Mouse (Mus musculus) neural tube, embryonic 12.5 days (tissue): ENCODE results near the gene Ifitm1. TPM values are rescaled to one million over a fixed set of nuclear protein-coding genes. Genes with fewer than 3 reads are reported as not detected.
A peak's percentile ranks its signal among the peaks of the same experiment; 100 is the strongest.

ENCODE experiments used
- ATAC-seq: fragments of 200-750 bp; cut with Nextera tagmentation; 2 replicates; pipeline ENCODE4 v1.8.0; 2017; ENCODE audit warnings: low read depth, mild to moderate bottlenecking, moderate TSS enrichment, moderate library complexity; ENCODE audit not compliant: low FRiP score
- H3K27ac ChIP-seq: fragments of 300-500 bp; sonication (generic); 2 replicates; pipeline ENCODE4 v1.5.1; 2016
- H3K27me3 ChIP-seq: fragments of 300-500 bp; sonication (generic); replicated peaks from 2 replicates; pipeline ENCODE4 v1.6.1; 2016; ENCODE audit warnings: mild to moderate bottlenecking
- H3K36me3 ChIP-seq: fragments of 300-500 bp; sonication (generic); 2 replicates; pipeline ENCODE4 v1.6.1; 2016; ENCODE audit warnings: mild to moderate bottlenecking
- H3K4me1 ChIP-seq: fragments of 300-500 bp; sonication (generic); 2 replicates; pipeline ENCODE4 v1.6.1; 2016
- H3K4me2 ChIP-seq: fragments of 300-500 bp; sonication (generic); replicated peaks from 2 replicates; pipeline ENCODE4 v1.6.1; 2016; ENCODE audit warnings: mild to moderate bottlenecking
- H3K4me3 ChIP-seq: fragments of 300-500 bp; sonication (generic); 2 replicates; pipeline ENCODE4 v1.5.1; 2016
- H3K9ac ChIP-seq: fragments of 300-500 bp; sonication (generic); 2 replicates; pipeline ENCODE4 v1.6.1; 2016; ENCODE audit warnings: mild to moderate bottlenecking
- H3K9me3 ChIP-seq: fragments of 300-500 bp; sonication (generic); 2 replicates; pipeline ENCODE4 v1.6.1; 2016; ENCODE audit warnings: mild to moderate bottlenecking
- WGBS: fragments of 180-500 bp; shearing (Covaris S2); methylation state at CpG from one replicate; pipeline ENCODE4 v1.1.7; 2016; 5-methylcytosine and 5-hydroxymethylcytosine counted together
- polyA plus RNA-seq: library from polyadenylated mRNA; unstranded; fragments of >200 nt; fragmentation: Nextera tagmentation; extraction: Ambion mirVana; gene quantifications from 2 replicates; pipeline ENCODE4 v1.2.1, GENCODE M21; 2016

The Ifitm1 gene
- polyA plus RNA-seq, 1 experiment from 2014 or later = 13.6 TPM

DNA sequence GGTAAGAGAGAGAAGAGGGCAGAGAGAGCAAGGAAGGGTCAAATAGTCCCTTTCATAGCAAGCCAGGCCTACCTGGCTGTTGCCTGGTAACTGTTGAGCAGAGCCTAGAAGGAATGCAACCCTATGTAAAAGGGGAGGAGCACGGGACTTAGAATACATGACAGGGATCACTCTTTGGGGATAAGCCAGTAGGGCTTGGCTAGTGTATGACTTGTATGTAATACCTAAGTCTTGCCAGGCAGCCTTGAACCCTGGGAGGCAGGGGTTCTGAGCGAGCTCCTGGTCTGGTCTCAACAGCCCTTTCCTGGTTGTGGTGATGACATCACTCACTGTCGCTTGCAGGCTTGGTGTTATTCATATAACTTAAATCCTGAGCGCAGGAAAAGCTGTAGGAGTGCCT lies 22.0 kb downstream of the Ifitm1 start:
- 77% methylated on average over 4 of the region's 4 CpGs for WGBS
- Histone ChIP-seq H3K9ac (no peak overlapping the region), H3K36me3 (no peaks in the 10 kb centered on the region), H3K27me3 (no peaks in the 10 kb centered on the region), H3K27ac (no peak overlapping the region), H3K4me3 (no peak overlapping the region), H3K9me3 (no peaks in the 10 kb centered on the region), H3K4me1 (no peaks in the 10 kb centered on the region), H3K4me2 (no peak overlapping the region)
- ATAC-seq = no peak

GRCm38 (mm10) chr7:140990185-140990584 lies 23.2 kb downstream of the Ifitm1 start:
- Histone ChIP-seq H3K36me3 (no peaks in the 10 kb centered on the region), H3K9me3 (no peaks in the 10 kb centered on the region), H3K4me2 (no peak overlapping the region), H3K4me1 (no peaks in the 10 kb centered on the region), H3K27me3 (no peaks in the 10 kb centered on the region), H3K9ac (no peak overlapping the region), H3K27ac (no peak overlapping the region), H3K4me3 (no peak overlapping the region)
- 74% methylated on average over 6 of the region's 6 CpGs for WGBS
- ATAC-seq = no peak

GRCm38 (mm10) chr7:140990622-140991021 lies 23.6 kb downstream of the Ifitm1 start:
- no peak for ATAC-seq
- no peaks in the 10 kb centered on the region for H3K36me3 ChIP-seq
- no peak overlapping the region for H3K4me2 ChIP-seq
- H3K4me3 ChIP-seq = no peak overlapping the region
- WGBS = 68% methylated on average over 5 of the region's 5 CpGs
- H3K4me1 ChIP-seq = no peaks in the 10 kb centered on the region
- H3K27me3 ChIP-seq = no peaks in the 10 kb centered on the region
- no peak overlapping the region for H3K9ac ChIP-seq
- no peaks in the 10 kb centered on the region for H3K9me3 ChIP-seq
- H3K27ac ChIP-seq = no peak overlapping the region

DNA sequence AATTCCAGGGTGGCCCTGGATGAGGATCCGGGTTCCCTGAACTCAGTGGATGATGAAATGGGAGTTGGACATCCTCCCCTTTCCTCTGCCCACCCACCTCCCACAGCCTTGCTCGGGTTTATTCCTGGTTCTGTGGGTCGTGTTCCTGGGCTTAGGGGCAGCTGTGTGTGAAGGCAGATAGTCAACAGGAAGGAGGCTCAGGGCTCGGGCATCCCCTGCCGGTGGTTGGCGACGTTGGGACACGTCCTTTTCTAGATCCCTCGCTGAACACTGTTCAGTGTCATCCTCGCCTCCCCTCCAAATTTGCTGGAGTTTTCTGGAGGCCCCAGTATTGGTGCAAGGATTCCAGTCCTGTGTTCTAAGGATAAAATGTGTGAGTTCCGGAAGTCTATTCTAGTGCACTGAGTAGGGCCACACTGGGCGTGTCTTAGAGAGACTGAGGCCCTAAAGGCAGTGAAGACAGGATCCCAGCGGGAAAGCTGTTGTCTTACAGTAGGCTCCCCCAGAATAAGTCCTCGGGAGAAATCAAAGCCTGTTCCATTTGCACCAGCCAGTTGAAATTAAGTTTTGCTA lies 24.2 kb downstream of the Ifitm1 start:
- no peaks in the 10 kb centered on the region for H3K4me1 ChIP-seq
- no peak overlapping the region for H3K4me3 ChIP-seq
- WGBS = 87% methylated on average over 14 of the region's 14 CpGs
- no peak overlapping the region for H3K4me2 ChIP-seq
- H3K27me3 ChIP-seq = no peaks in the 10 kb centered on the region
- H3K36me3 ChIP-seq = no peaks in the 10 kb centered on the region
- H3K9ac ChIP-seq = no peak overlapping the region
- H3K27ac ChIP-seq = no peak overlapping the region
- ATAC-seq = no peak
- H3K9me3 ChIP-seq = no peaks in the 10 kb centered on the region

DNA sequence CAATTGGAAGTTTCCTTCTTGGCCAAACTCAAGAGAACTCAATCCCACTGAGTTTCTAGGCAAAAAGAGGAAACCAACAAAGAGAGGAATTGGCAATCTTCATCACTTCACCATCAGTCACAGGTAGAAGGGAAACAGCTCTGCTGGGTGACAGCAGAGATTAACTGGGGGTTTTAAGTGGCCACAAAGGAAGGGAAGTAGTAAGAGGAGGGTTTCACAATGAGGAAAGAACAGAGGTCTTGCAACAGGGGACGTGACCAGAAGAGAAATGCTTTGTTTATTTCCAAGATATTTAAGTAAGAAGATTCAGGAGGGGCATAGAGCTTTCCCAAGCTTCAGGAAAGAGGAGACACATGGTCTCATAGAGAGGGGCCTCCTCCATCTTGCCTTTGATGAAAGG lies 30.8 kb downstream of the Ifitm1 start:
- ATAC-seq = no peak
- Histone ChIP-seq H3K9me3 (no peaks in the 10 kb centered on the region), H3K36me3 (no peaks in the 10 kb centered on the region), H3K4me2 (no peak overlapping the region), H3K9ac (no peak overlapping the region), H3K27ac (no peak overlapping the region), H3K4me3 (no peak overlapping the region), H3K4me1 (no peaks in the 10 kb centered on the region), H3K27me3 (no peaks in the 10 kb centered on the region)
- 68% methylated on average over 1 of the region's 1 CpGs for WGBS

DNA sequence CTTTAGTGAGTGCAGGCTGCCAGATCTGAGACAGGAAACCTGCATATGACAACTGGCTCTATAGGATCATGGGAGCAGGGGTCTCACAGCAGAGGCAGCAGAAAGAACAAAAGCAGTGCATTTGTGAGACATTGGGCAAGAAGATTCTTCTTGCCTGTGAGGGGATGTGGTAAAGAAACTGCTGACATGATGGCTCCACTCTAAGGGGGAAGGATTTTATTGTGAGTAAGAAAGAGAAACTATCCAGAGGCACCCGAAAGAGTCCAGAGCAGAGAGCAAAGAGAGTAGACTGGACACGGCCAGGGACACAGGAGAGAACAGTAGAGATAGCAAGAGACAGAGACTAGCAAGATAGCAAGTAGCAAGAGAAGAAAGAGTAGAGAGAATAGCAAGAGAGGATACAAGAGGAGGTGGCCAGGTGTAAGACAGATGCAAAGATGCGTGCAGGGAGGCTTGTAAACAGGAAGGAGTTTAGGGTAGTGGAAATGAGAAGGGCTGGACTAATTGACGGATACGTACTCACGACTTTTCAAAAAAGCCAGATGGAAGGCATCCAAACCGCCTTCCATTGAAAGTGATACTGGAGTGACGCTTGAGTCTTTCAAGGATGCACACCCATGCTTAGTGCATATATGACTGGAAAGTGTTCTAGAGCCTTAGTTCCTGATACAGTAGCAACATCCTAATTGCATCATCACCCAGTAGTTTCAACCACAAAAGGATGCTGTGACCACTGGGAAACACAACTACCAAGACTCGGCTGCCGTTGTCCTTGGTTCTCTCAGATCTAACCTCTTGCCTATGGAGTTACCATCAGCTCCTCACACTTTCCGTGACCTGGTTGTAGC lies 32.1 kb downstream of the Ifitm1 start:
- H3K4me3 ChIP-seq = no peak overlapping the region
- 91% methylated on average over 11 of the region's 11 CpGs for WGBS
- no peaks in the 10 kb centered on the region for H3K27me3 ChIP-seq
- H3K27ac ChIP-seq = no peak overlapping the region
- H3K9ac ChIP-seq = no peak overlapping the region
- ATAC-seq = no peak
- no peaks in the 10 kb centered on the region for H3K4me1 ChIP-seq
- H3K4me2 ChIP-seq = no peak overlapping the region
- no peaks in the 10 kb centered on the region for H3K9me3 ChIP-seq
- H3K36me3 ChIP-seq = no peaks in the 10 kb centered on the region

DNA sequence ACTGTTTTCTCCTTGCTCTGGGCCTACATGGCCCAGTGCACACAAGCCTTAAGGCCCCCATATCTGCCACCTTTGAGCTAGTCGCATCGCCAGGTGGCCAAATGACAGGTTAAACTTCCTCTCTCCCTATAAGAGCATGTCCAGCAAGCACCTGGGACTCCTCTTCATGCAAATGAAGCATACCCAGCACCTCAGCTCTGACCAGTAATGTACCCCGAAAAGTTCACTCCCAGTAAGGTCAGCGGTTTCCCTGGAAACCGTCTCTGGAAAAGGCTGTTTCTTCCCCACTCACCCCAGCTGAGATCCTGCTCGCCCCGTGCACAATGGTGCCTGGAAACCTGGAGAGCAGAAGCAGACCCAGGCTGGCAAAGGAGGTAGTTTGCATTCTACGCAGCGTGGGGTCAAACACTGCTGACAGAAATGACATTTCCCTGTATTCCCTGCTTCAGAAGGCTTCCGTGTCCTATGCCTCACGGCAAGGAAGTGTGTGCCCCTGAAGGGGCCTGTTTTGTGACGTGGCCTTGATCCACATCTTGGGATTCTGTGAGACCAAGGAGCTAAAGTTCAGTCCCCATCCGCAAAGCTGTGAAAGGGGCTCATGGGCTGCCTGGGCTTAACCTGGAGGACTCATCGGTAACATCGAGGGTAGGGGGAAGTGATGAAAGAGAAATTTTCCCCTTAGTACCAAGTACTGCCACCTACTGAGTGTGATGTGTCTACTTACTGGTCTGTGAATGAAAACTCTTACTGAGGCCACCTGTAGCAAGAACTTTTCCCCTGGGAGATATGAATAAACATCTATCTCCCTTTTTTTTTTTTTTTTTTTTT lies 34.1 kb downstream of the Ifitm1 start:
- Histone ChIP-seq H3K4me1 (no peaks in the 10 kb centered on the region), H3K9me3 (no peaks in the 10 kb centered on the region), H3K4me3 (no peak overlapping the region), H3K4me2 (no peak overlapping the region), H3K27me3 (no peaks in the 10 kb centered on the region), H3K27ac (no peak overlapping the region), H3K36me3 (no peaks in the 10 kb centered on the region), H3K9ac (no peak overlapping the region)
- ATAC-seq = no peak
- 78% methylated on average over 15 of the region's 15 CpGs for WGBS

DNA sequence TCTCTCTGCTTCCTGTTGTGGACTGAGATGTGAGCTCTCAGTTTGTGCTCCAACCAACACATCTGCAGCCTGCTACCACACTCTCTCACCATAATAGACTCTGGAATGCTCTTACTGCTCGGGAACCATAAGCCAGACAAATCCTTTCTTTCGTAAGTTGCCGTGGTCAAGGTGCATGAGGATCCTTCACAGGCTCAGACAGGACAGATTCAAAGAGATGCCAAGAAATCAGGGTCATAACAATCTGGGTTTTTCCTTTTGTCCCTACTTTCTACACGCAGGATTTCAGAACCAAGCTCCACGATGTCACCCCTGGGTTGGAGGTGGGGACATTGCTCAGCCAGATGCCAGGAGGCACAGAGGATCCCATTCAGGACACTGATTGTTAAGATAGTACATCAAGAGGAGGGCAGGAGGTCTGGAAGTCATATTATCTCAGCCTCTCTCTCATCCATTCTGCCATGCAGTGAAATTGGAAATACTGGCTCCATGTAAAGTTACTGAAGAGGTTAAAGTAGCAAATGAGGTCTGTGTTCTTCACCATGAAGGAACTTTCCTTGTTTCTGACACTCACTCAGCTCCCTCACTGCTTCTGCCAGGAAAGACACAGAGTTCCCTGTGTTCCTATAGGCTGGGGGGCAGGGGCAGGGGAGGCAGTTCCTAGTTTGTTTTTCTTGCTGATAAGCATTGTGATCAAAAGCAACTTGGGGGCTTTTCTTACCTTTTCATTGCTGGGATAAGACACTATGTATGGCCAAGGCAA lies 36.4 kb downstream of the Ifitm1 start:
- 90% methylated on average over 5 of the region's 5 CpGs for WGBS
- Histone ChIP-seq H3K9me3 (no peaks in the 10 kb centered on the region), H3K4me1 (peaks cover 2% of the 10 kb centered on the region; the same call in 1 of the 2 replicates), H3K9ac (no peak overlapping the region), H3K4me3 (no peak overlapping the region), H3K27me3 (no peaks in the 10 kb centered on the region), H3K4me2 (no peak overlapping the region), H3K36me3 (no peaks in the 10 kb centered on the region), H3K27ac (no peak overlapping the region)
- no peak for ATAC-seq

GRCm38 (mm10) chr7:141006446-141006845 lies 39.4 kb downstream of the Ifitm1 start:
- no peaks in the 10 kb centered on the region for H3K27me3 ChIP-seq
- no peak overlapping the region for H3K9ac ChIP-seq
- H3K4me2 ChIP-seq = no peak overlapping the region
- peaks cover 19% of the 10 kb centered on the region for H3K4me1 ChIP-seq
- no peak for ATAC-seq
- no peaks in the 10 kb centered on the region for H3K9me3 ChIP-seq
- WGBS = 91% methylated on average over 6 of the region's 6 CpGs
- no peak overlapping the region for H3K27ac ChIP-seq
- no peaks in the 10 kb centered on the region for H3K36me3 ChIP-seq
- no peak overlapping the region for H3K4me3 ChIP-seq

GRCm38 (mm10) chr7:141006914-141007313 lies 39.9 kb downstream of the Ifitm1 start:
- ATAC-seq = no peak

DNA sequence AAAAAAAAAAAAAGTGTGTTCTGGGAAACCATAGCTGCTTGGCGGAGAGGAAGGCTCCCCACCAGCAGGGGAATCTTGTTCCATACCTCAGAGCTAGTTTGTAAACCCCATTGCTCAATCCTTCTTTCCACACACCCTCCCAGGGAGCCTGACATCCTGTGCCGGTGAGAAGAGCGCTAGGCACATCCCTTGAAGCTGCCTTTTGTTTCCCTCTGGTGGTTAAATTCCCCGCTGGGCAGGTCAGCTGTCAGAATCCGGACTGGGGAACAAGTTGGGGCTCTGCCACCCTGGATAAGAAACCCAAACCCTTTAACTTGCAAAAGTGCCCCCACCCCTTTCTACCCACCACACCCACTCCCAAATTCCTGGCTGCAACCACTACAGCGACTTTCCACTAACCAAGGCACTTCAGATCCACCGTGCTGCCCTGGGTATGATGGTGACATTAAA lies 41.3 kb downstream of the Ifitm1 start:
- H3K27ac ChIP-seq = no peak overlapping the region
- ATAC-seq = 0 out of 2 replicates have a peak, but pooled peaks have one; percentile 29
- no peaks in the 10 kb centered on the region for H3K27me3 ChIP-seq
- no peak overlapping the region for H3K4me3 ChIP-seq
- no peak overlapping the region for H3K9ac ChIP-seq
- peaks cover 19% of the 10 kb centered on the region for H3K4me1 ChIP-seq
- H3K9me3 ChIP-seq = no peaks in the 10 kb centered on the region
- H3K36me3 ChIP-seq = no peaks in the 10 kb centered on the region
- peak overlapping the region; percentile 43 for H3K4me2 ChIP-seq
- WGBS = 6% methylated on average over 7 of the region's 7 CpGs

More at GRCm38 (mm10) chr7:141006914-141007313, 39.9 kb downstream of the Ifitm1 start:
- H3K4me2 ChIP-seq = no peak overlapping the region
- no peaks in the 10 kb centered on the region for H3K9me3 ChIP-seq
- no peak overlapping the region for H3K9ac ChIP-seq
- H3K36me3 ChIP-seq = no peaks in the 10 kb centered on the region
- no peak overlapping the region for H3K27ac ChIP-seq
- H3K27me3 ChIP-seq = no peaks in the 10 kb centered on the region
- H3K4me3 ChIP-seq = no peak overlapping the region
- peaks cover 19% of the 10 kb centered on the region for H3K4me1 ChIP-seq
- 89% methylated on average over 5 of the region's 5 CpGs for WGBS
